Mouse (Mus musculus) liver, embryonic 14.5 days (tissue): ENCODE data around the gene Olfr455.

Source experiments
- CTCF ChIP-seq: IDR thresholded peaks from 2 replicates; pipeline ENCODE4 v1.5.1; 2016; ENCODE audit warnings: antibody characterized with exemption, low read depth, control low read depth
- EP300 ChIP-seq: IDR thresholded peaks from 2 replicates; pipeline ENCODE4 v1.6.1; 2016; ENCODE audit warnings: antibody characterized with exemption, low read depth

DNA sequence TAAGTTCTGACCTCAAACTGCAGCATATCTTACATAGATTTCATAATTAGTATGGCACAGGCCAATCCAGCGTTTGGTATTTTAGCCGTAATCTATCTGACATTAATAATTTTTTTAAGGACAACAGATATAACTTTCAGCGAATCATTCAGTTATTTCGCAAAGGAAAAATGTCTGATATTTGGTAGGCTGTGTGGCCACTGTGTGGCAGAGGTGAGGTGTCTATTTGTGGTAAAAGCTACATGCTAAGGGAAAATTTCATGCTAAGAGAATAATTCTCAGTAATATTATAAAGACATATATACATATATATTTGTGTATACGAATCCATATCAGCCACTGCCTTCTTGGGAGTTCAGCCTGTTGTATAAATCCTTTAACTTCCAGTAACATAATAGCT lies 39.2 kb upstream of the Olfr455 start:
- TF ChIP-seq EP300 = no peak
- TF ChIP-seq CTCF = no peak
